Mouse (Mus musculus) embryonic facial prominence, embryonic 13.5 days (tissue): ENCODE measurements around the gene Vwa8. TPM values are rescaled to one million over a fixed set of nuclear protein-coding genes. Genes with fewer than 3 reads are reported as not detected.

Experiments used
- ATAC-seq: fragments of 200-750 bp; cut with Nextera tagmentation; 2 replicates; pipeline ENCODE4 v1.8.0; 2017; ENCODE audit warnings: low read depth; ENCODE audit not compliant: insufficient number of reproducible peaks, insufficient read depth, low FRiP score, low TSS enrichment
- H3K27ac ChIP-seq: fragments of 300-500 bp; sonication (generic); 2 replicates; pipeline ENCODE4 v1.5.1; 2015; ENCODE audit warnings: moderate library complexity, mild to moderate bottlenecking, inconsistent platforms
- H3K27me3 ChIP-seq: fragments of 300-500 bp; sonication (generic); 2 replicates; pipeline ENCODE4 v1.6.1; 2015; ENCODE audit warnings: mild to moderate bottlenecking, inconsistent platforms
- H3K36me3 ChIP-seq: fragments of 300-500 bp; sonication (generic); 2 replicates; pipeline ENCODE4 v1.6.1; 2015; ENCODE audit warnings: mild to moderate bottlenecking, inconsistent platforms
- H3K4me1 ChIP-seq: fragments of 300-500 bp; sonication (generic); 2 replicates; pipeline ENCODE4 v1.6.1; 2015; ENCODE audit warnings: inconsistent platforms
- H3K4me2 ChIP-seq: fragments of 300-500 bp; sonication (generic); 2 replicates; pipeline ENCODE4 v1.6.1; 2015; ENCODE audit warnings: moderate library complexity, mild to moderate bottlenecking, inconsistent platforms
- H3K4me3 ChIP-seq: fragments of 300-500 bp; sonication (generic); 2 replicates; pipeline ENCODE4 v1.5.1; 2015; ENCODE audit warnings: mild to moderate bottlenecking, inconsistent platforms
- H3K9ac ChIP-seq: fragments of 300-500 bp; sonication (generic); 2 replicates; pipeline ENCODE4 v1.6.1; 2015; ENCODE audit warnings: mild to moderate bottlenecking, inconsistent platforms
- H3K9me3 ChIP-seq: fragments of 300-500 bp; sonication (generic); 2 replicates; pipeline ENCODE4 v1.6.1; 2016; ENCODE audit warnings: inconsistent platforms
- WGBS: fragments of 180-500 bp; shearing (Covaris S2); methylation state at CpG from one replicate; pipeline ENCODE4 v1.1.7; 2015; ENCODE audit warnings: mixed read lengths; 5-methylcytosine and 5-hydroxymethylcytosine counted together
- polyA plus RNA-seq: library from polyadenylated mRNA; unstranded; fragments of >200 nt; fragmentation: Nextera tagmentation; extraction: Ambion mirVana; gene quantifications from 2 replicates; pipeline ENCODE4 v1.2.1, GENCODE M21; 2015

The Vwa8 gene
- polyA plus RNA-seq, 1 experiment from 2014 or later, result 10.4 TPM

GRCm38 (mm10) chr14:78849961-78850578 is 1.2 kb downstream of the Vwa8 start:
- Histone ChIP-seq H3K4me1 (peaks cover 24% of the 10 kb centered on the region), H3K4me2 (peak overlapping the region; percentile 77), H3K27ac (no peak overlapping the region), H3K4me3 (peak overlapping the region; percentile 88), H3K9ac (no peak overlapping the region), H3K36me3 (no peaks in the 10 kb centered on the region), H3K27me3 (no peaks in the 10 kb centered on the region), H3K9me3 (no peaks in the 10 kb centered on the region)
- no peak for ATAC-seq
- WGBS, result 36% methylated on average over 5 of the region's 5 CpGs

GRCm38 (mm10) chr14:78850666-78851065 is 1.8 kb downstream of the Vwa8 start:
- Histone ChIP-seq H3K36me3 (no peaks in the 10 kb centered on the region), H3K4me2 (no peak overlapping the region), H3K4me3 (no peak overlapping the region), H3K27me3 (no peaks in the 10 kb centered on the region), H3K9me3 (no peaks in the 10 kb centered on the region), H3K4me1 (peaks cover 24% of the 10 kb centered on the region), H3K9ac (no peak overlapping the region), H3K27ac (no peak overlapping the region)
- 60% methylated on average over 8 of the region's 8 CpGs for WGBS
- ATAC-seq, result no peak

GRCm38 (mm10) chr14:78851366-78851765 is 2.5 kb downstream of the Vwa8 start:
- H3K9ac ChIP-seq, result no peak overlapping the region
- 75% methylated on average over 3 of the region's 3 CpGs for WGBS
- no peak overlapping the region for H3K27ac ChIP-seq
- H3K36me3 ChIP-seq, result no peaks in the 10 kb centered on the region
- no peak for ATAC-seq
- peaks cover 24% of the 10 kb centered on the region for H3K4me1 ChIP-seq
- H3K4me2 ChIP-seq, result no peak overlapping the region
- no peaks in the 10 kb centered on the region for H3K27me3 ChIP-seq
- H3K9me3 ChIP-seq, result no peaks in the 10 kb centered on the region
- H3K4me3 ChIP-seq, result no peak overlapping the region

GRCm38 (mm10) chr14:78852401-78853246 is 3.8 kb downstream of the Vwa8 start:
- H3K36me3 ChIP-seq, result no peaks in the 10 kb centered on the region
- no peak overlapping the region for H3K4me2 ChIP-seq
- H3K9ac ChIP-seq, result no peak overlapping the region
- H3K4me3 ChIP-seq, result no peak overlapping the region
- peaks cover 24% of the 10 kb centered on the region for H3K4me1 ChIP-seq
- no peak overlapping the region for H3K27ac ChIP-seq
- WGBS, result 85% methylated on average over 5 of the region's 5 CpGs
- no peaks in the 10 kb centered on the region for H3K9me3 ChIP-seq
- no peak for ATAC-seq
- no peaks in the 10 kb centered on the region for H3K27me3 ChIP-seq

- H3K36me3 ChIP-seq, result no peaks in the 10 kb centered on the region
- peaks cover under 1% of the 10 kb centered on the region; the same call in 1 of the 2 replicates for H3K4me1 ChIP-seq
- H3K4me2 ChIP-seq, result no peak overlapping the region
- no peak for ATAC-seq
- no peaks in the 10 kb centered on the region for H3K27me3 ChIP-seq
- no peak overlapping the region for H3K4me3 ChIP-seq
- H3K27ac ChIP-seq, result no peak overlapping the region
- H3K9me3 ChIP-seq, result peaks cover 6% of the 10 kb centered on the region; the same call in 1 of the 2 replicates
- WGBS, result 92% methylated on average over 5 of the region's 5 CpGs
- H3K9ac ChIP-seq, result no peak overlapping the region
These were observed 12.3 kb downstream of the Vwa8 start for GRCm38 (mm10) chr14:78861156-78861555.

- Histone ChIP-seq H3K9ac (no peak overlapping the region), H3K4me1 (peaks cover 5% of the 10 kb centered on the region; the same call in 1 of the 2 replicates), H3K4me3 (no peak overlapping the region), H3K4me2 (no peak overlapping the region), H3K27me3 (no peaks in the 10 kb centered on the region), H3K36me3 (peaks cover 18% of the 10 kb centered on the region), H3K9me3 (no peaks in the 10 kb centered on the region), H3K27ac (no peak overlapping the region)
- ATAC-seq, result no peak
- 39% methylated on average over 2 of the region's 2 CpGs for WGBS
These were observed 21.2 kb downstream of the Vwa8 start for GRCm38 (mm10) chr14:78870036-78870435.

- no peak overlapping the region for H3K4me3 ChIP-seq
- no peak overlapping the region for H3K9ac ChIP-seq
- no peaks in the 10 kb centered on the region for H3K9me3 ChIP-seq
- H3K27ac ChIP-seq, result no peak overlapping the region
- H3K36me3 ChIP-seq, result peaks cover 7% of the 10 kb centered on the region; the same call in 1 of the 2 replicates
- 77% methylated on average over 2 of the region's 2 CpGs for WGBS
- no peaks in the 10 kb centered on the region for H3K27me3 ChIP-seq
- no peak overlapping the region for H3K4me2 ChIP-seq
- no peak for ATAC-seq
- H3K4me1 ChIP-seq, result peaks cover 6% of the 10 kb centered on the region
These were observed 28.3 kb downstream of the Vwa8 start for GRCm38 (mm10) chr14:78877176-78877575.

- Histone ChIP-seq H3K27ac (no peak overlapping the region), H3K27me3 (no peaks in the 10 kb centered on the region), H3K4me2 (no peak overlapping the region), H3K9me3 (no peaks in the 10 kb centered on the region), H3K4me3 (no peak overlapping the region), H3K36me3 (no peaks in the 10 kb centered on the region), H3K9ac (no peak overlapping the region), H3K4me1 (peaks cover 15% of the 10 kb centered on the region)
- ATAC-seq, result no peak
- WGBS, result 75% methylated on average over 13 of the region's 13 CpGs
These were observed 29.7 kb downstream of the Vwa8 start for GRCm38 (mm10) chr14:78878402-78879045.

GRCm38 (mm10) chr14:78880879-78881278 is 32.0 kb downstream of the Vwa8 start:
- Histone ChIP-seq H3K9me3 (no peaks in the 10 kb centered on the region), H3K27me3 (no peaks in the 10 kb centered on the region), H3K36me3 (no peaks in the 10 kb centered on the region), H3K27ac (no peak overlapping the region), H3K9ac (no peak overlapping the region), H3K4me2 (no peak overlapping the region), H3K4me3 (no peak overlapping the region), H3K4me1 (peaks cover 17% of the 10 kb centered on the region)
- WGBS, result 66% methylated on average over 4 of the region's 4 CpGs
- no peak for ATAC-seq

GRCm38 (mm10) chr14:78881563-78881962 is 32.7 kb downstream of the Vwa8 start:
- no peak overlapping the region for H3K27ac ChIP-seq
- no peaks in the 10 kb centered on the region for H3K27me3 ChIP-seq
- no peaks in the 10 kb centered on the region for H3K9me3 ChIP-seq
- WGBS, result 63% methylated on average over 10 of the region's 10 CpGs
- peaks cover 17% of the 10 kb centered on the region for H3K4me1 ChIP-seq
- no peak overlapping the region for H3K4me3 ChIP-seq
- H3K4me2 ChIP-seq, result no peak overlapping the region
- H3K9ac ChIP-seq, result no peak overlapping the region
- no peaks in the 10 kb centered on the region for H3K36me3 ChIP-seq
- no peak for ATAC-seq

GRCm38 (mm10) chr14:78885915-78886534 is 37.2 kb downstream of the Vwa8 start:
- no peak for ATAC-seq
- Histone ChIP-seq H3K27me3 (no peaks in the 10 kb centered on the region), H3K9me3 (no peaks in the 10 kb centered on the region), H3K27ac (no peak overlapping the region), H3K4me2 (no peak overlapping the region), H3K4me3 (no peak overlapping the region), H3K9ac (no peak overlapping the region), H3K4me1 (peaks cover 17% of the 10 kb centered on the region), H3K36me3 (no peaks in the 10 kb centered on the region)
- 57% methylated on average over 7 of the region's 7 CpGs for WGBS
